Mouse (Mus musculus): ENCODE data around the gene Tcf21.

Tcf21 gene

GRCm38 (mm10) chr10:22819871-22820590 is at the start of gene Tcf21:
Tcf21 (minus strand) TSS chr10:22820174.
- no peak for DNase-seq (ENCODE audit: low spot score in 2 of 2)

GRCm38 (mm10) chr10:22868386-22868918 is 48.5 kb upstream of the Tcf21 start:
- DNase-seq (ENCODE audit: low spot score in 2 of 2) = no peak

- no peak for DNase-seq (ENCODE audit: low spot score in 2 of 2)
These were observed 47.2 kb upstream of the Tcf21 start for GRCm38 (mm10) chr10:22867210-22867609.

- no peak for DNase-seq (ENCODE audit: low spot score in 2 of 2)
These were observed 38.1 kb upstream of the Tcf21 start for GRCm38 (mm10) chr10:22858111-22858510.

GRCm38 (mm10) chr10:22854330-22854729 is 34.4 kb upstream of the Tcf21 start:
- DNase-seq (ENCODE audit: low spot score in 2 of 2) = no peak

GRCm38 (mm10) chr10:22845351-22845750 is 25.4 kb upstream of the Tcf21 start:
- no peak for DNase-seq (ENCODE audit: low spot score in 2 of 2)

GRCm38 (mm10) chr10:22844731-22845130 is 24.8 kb upstream of the Tcf21 start:
- no peak for DNase-seq (ENCODE audit: low spot score in 2 of 2)

- DNase-seq (ENCODE audit: low spot score in 2 of 2) = no peak
These were observed 23.7 kb upstream of the Tcf21 start for GRCm38 (mm10) chr10:22843440-22844361.

- no peak for DNase-seq (ENCODE audit: low spot score in 2 of 2)
These were observed 22.9 kb upstream of the Tcf21 start for GRCm38 (mm10) chr10:22842781-22843439.

- DNase-seq (ENCODE audit: low spot score in 2 of 2) = no peak
These were observed 22.1 kb upstream of the Tcf21 start for GRCm38 (mm10) chr10:22842113-22842512.

GRCm38 (mm10) chr10:22826244-22826643 is 6.3 kb upstream of the Tcf21 start:
- DNase-seq (ENCODE audit: low spot score in 2 of 2) = no peak

GRCm38 (mm10) chr10:22822896-22823295 is 2.9 kb upstream of the Tcf21 start:
- no peak for DNase-seq (ENCODE audit: low spot score in 2 of 2)

GRCm38 (mm10) chr10:22822486-22822885 is 2.5 kb upstream of the Tcf21 start:
- DNase-seq (ENCODE audit: low spot score in 2 of 2) = no peak

GRCm38 (mm10) chr10:22821709-22822108 is 1.7 kb upstream of the Tcf21 start:
- DNase-seq (ENCODE audit: low spot score in 2 of 2) = no peak

- DNase-seq (ENCODE audit: low spot score in 2 of 2) = no peak
These were observed 1.3 kb upstream of the Tcf21 start for GRCm38 (mm10) chr10:22821267-22821666.

GRCm38 (mm10) chr10:22820841-22821240 is 867 bp upstream of the Tcf21 start:
- no peak for DNase-seq (ENCODE audit: low spot score in 2 of 2)

- DNase-seq (ENCODE audit: low spot score in 2 of 2) = no peak
These were observed 619 bp downstream of the Tcf21 start for GRCm38 (mm10) chr10:22819239-22819870.

GRCm38 (mm10) chr10:22818600-22819238 is 1.3 kb downstream of the Tcf21 start:
- DNase-seq (ENCODE audit: low spot score in 2 of 2) = no peak

- DNase-seq (ENCODE audit: low spot score in 2 of 2) = no peak
These were observed 2.0 kb downstream of the Tcf21 start for GRCm38 (mm10) chr10:22817976-22818375.

GRCm38 (mm10) chr10:22817561-22817960 is 2.4 kb downstream of the Tcf21 start:
- DNase-seq (ENCODE audit: low spot score in 2 of 2) = no peak

GRCm38 (mm10) chr10:22816237-22816762 is 3.7 kb downstream of the Tcf21 start:
- DNase-seq (ENCODE audit: low spot score in 2 of 2) = no peak

All from spleen, postnatal 14 days (tissue).